Mouse (Mus musculus): ENCODE results near the gene Lck.

DNA sequence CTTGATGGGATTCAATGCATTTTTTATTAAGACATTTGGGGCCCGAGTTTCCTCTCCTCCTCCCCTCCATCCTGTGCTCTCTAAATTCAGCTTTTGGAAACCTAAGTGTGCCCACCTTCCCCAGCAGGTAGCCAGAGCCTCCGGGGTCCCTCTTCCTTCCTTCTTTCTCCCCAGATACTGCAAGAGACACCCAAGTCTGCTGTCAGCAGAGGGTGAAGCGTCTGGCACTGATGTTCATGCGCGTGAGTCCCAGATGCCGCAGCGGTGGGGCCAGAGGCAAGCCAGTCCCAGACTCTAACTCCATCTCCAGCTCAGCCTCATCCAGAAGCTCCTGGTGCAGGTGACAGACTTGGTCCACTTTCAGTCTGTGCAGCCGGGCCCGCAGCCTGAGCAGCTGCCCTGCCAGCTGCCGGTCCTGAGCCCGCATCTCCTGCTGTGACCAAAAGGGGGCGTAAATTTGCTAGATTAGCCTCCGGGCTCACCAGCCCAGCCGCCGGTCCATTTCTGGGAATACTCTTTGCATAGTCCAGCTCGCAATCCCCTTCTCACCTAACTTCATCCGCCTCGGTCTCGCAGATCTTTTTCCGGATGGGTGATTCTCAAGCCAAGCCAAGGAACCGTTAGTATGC, 3.5 kb upstream of the Lck start:
- TF ChIP-seq POLR2A (IDR thresholded peaks at IDR 0.05; ENCODE audit: control insufficient read depth in 1 of 2, insufficient read depth in 1 of 2, low read depth in 1 of 2, low read length in 2 of 2, poor library complexity in 1 of 2) (no peak), CTCF (IDR thresholded peaks at IDR 0.05 in 2 of 3, conservative IDR thresholded peaks at IDR 0.05 in 1 of 3; ENCODE audit: control insufficient read depth in 1 of 3, insufficient read depth in 1 of 3, low read depth in 2 of 3, low read length in 3 of 3, poor library complexity in 1 of 3, severe bottlenecking in 1 of 3) (peak; percentile 62 to 79 (median 69))
